Mouse (Mus musculus) R1 (cell line): ENCODE measurements around the gene Oaz1.
"Not testable (repeated sequence)": the region's sequence is repeated elsewhere in the genome, so short reads cannot be mapped to it uniquely, and the experiment has no call there.

Experiments used
- DNase-seq: peaks from one replicate; pipeline ENCODE4 v3.0.0-alpha.2; 2018; ENCODE audit warnings: low read depth, low spot score

Oaz1 gene

DNA sequence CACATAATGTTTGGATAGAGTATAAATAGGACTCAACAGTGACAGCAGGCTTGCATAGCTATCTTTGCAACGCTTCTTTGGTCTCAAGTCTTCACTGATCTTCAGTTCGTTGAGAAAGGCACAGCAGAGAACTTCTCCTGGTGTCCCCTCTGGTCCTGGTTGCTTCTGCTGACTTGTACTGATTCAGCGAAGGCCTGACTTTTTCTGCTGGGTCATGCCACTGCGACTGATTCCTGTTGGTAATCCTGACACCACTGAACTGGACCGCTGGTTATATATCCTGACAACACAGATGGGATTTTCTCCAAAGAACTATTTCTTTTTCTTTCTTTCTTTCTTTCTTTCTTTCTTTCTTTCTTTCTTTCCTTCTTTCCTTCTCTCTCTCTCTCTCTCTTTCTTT is 3.9 kb upstream of the Oaz1 start:
- no peak for DNase-seq

DNA sequence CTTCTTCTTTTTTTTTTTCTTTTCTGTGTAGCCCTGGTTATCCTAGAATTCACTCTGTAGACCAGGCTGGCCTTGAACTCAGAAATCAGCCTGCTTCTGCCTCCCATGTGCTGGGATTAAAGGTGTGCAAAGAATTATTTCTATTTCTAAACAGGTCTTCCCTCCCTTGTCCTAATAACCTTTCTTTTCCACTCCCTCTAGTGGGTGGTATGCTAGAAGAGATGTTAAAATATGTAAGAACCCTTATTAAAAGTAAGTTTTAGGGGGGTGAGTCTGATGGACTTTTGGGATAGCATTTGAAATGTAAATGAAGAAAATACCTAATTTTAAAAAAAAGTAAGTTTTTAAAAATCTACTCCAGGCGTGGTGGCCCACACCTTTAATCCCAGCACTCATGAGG is 3.1 kb upstream of the Oaz1 start:
- DNase-seq: no peak

DNA sequence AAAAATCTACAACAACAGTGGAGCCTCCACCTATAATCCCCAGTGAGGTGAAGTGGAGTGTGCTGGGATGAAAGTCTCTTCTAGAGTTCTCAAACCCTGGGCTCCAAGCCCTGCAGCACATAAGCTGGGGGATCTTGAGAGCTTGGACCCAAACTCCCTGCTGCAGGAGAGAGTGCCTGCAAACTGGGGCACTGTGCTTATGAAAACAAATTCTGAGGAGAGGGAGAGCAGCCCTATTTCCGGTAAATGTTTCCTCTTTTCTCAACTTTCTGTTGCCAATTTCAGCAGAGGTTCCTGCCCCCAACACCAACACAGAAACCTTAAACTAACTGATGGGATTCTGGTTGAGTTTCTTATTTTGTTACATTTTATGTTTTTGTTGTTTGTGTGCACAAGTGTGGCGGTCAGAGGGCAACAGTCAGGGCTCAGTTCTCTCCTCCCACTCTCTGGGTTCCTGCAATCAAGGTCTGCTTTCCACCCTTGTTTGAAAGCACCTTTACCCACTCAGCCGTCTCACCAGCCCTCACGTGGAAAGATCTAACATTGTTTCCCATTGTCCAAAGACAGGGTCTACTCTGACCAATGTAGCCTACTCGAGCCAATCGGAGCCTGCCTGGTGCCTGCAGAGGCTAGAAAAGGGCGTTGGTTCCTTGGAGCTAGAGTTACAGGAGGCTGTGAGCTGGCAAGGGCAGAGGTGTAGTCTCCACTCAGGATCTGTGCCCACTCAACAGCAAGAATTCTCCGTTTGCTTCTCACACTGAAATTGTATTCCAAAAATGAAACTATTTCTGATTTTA is 2.4 kb upstream of the Oaz1 start:
- DNase-seq: no peak

DNA sequence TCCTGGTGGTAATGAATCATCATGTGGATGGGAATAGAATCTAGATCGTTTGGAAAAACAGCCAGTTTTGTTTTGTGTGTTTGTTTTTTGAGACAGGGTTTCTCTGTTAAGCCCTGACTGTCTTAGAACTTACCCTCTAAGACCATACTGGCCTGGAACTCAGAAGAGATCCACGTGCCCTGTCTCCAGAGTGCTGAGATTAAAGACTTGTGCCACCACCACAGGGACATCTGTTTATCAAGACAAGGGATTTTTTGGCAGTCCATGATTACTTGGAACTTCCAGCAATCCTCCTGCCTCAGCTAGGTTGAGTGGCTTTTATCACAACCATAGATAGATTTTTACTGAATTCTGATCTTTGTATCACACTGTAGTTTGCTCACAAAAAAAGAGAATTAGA is 1.6 kb upstream of the Oaz1 start:
- no peak for DNase-seq

DNA sequence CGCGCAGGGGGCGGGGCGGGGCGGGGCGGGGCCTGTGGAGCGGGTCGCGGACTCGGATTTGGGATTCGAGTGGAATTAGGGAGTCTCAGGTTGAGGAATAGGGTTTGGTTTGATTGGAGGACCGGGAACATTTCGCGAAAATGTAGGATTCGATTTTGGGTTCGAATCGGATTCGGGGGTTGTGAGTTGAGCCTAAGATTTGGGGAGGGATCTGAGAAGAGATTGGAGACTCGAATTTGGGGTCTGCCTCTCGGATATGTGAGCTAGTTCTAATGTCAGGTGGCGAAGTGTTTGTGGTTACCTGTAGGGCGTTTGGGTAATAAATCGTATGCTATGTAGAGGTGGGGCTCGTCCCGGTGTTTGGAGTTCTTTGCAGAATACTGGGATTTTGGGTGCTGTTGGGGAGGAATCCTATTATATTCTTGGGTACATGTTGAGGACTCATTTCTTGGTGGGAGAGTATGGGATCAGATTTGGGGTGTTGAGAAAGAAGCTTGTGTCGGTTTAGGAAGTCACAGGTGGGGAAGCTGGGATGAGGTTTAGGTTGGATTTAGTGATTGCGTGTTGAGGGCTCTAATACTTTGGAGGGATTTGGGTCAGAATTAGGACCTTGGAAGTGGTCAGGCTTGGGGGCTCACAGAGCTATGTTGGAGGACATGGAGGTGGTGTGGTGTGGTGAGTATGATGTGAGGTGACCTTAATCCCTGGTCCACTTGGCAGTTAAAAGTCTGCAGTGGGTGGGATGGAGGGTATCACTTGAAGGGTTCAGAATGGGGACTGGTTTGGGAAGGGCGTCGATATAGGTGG is 810 bp downstream of the Oaz1 start:
- no peak for DNase-seq

DNA sequence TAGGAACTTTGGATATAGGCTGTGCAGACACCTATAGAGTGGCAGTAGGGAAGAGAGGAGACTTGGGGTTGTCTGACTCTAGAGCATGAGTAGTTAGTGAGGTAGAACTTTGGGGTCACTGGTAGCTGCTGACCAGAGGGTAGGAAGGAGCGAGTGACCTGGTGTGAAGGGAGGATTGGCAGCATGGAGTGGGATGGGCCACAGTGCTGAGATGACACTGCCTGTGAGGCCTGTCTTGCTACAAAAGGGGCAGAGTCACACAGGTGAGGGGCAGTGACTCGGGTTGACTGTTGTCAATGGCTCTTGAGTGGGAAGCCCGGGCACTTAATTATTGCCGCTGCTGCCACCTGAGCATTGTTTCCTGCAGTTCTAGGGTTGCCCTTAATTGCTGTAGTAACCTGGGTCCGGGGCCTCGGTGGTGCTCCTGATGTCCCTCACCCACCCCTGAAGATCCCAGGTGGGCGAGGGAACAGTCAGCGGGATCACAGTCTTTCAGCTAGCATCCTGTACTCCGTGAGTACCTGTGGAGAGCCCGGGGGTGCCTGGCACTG is 1.5 kb downstream of the Oaz1 start:
- no peak for DNase-seq

DNA sequence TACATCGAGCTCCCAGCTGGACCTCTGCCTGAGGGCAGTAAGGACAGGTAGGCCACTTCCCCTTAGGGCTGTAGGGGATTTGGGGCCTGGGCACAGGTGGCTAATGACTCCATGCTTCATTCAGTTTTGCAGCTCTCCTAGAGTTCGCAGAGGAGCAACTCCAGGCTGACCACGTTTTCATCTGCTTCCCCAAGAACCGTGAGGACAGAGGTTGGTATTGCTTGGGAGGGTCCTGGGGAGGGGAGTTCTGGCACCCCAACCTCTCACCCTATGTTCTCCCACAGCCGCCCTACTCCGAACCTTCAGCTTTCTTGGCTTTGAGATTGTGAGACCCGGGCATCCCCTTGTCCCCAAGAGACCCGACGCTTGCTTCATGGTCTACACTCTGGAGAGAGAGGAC is 2.1 kb downstream of the Oaz1 start:
- not testable (repeated sequence) for DNase-seq

DNA sequence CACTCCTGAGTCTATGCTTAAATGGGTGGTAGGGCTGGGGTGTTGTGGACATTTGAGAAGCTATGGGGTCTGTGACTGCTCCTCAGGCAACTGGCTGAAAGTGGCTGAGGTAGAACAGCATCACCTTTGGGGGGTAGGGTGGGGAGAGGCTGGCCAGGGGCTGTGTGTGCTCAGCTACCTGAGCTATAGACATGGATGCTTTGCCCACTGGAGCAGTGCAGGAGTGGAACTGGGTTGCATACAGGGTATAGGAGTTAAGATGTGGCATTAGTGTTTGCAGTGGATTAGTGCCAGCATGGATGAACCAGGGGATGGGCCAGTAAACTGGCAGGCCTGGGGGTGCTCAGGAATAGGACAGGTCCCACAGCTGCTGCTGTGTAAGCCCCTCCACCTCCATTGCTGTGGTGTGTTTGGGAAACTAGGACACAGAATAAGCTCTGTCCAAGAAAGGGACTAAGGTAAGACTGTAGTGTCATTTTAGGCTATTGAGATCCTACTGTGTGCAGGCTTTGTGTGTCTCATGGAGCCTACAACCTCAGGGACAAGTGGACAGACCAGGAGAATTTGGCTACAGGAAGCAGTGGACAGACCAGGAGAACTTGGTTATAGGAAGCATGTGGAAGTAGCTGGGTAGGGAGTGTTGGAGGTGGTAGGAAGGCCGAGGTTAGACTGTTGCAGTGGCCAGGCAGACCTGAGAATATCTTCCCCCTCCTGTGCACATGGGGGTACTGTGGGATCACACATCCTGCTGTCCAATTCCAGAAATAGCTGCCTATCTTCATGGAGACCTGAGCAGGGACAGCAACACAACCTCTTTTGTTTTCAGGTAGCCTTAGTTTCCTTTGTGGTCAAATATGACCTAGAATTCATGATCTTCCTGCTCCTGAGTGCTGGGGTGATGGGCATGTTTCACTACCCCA is 3.2 kb downstream of the Oaz1 start:
- no peak for DNase-seq

DNA sequence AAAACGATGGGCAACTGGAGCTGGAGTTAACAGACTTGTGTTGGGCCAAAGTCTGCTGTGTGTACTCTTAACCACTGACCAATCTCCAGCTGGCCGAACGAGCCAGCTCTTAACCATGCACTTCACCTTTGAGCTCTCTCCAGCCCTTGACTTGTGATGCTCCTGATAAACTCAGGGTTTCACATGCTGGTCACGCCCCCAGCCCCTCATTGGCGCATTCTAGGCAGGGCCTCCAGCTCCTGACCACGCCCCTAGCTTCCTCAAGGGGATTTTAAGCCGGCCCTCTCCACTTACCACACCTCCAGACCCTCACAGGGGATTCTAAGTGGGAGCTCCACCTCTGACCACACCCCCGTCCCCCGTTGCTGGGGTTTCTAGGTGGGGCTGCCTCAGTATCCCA is 4.7 kb downstream of the Oaz1 start:
- peak; percentile 97 for DNase-seq

DNA sequence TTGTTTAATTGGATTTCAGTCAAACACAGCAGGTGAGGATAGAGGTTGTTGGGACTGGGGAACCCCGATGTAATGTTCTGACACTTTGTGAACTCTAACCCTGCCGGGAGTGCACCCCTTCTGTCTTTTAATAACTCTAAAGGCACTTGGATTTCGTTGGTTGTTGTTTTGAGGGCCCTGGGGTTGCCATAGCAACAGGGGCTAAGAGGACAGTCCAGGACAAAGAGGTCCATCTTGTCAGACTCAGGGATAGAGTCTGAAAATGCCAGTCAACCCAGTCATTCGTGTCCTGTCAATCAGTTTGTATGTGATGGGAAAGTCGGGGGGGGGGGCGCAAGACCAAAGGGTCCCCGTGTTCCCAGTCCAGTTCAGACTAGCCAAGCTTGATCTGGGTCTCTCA is 6.4 kb downstream of the Oaz1 start:
- no peak for DNase-seq

DNA sequence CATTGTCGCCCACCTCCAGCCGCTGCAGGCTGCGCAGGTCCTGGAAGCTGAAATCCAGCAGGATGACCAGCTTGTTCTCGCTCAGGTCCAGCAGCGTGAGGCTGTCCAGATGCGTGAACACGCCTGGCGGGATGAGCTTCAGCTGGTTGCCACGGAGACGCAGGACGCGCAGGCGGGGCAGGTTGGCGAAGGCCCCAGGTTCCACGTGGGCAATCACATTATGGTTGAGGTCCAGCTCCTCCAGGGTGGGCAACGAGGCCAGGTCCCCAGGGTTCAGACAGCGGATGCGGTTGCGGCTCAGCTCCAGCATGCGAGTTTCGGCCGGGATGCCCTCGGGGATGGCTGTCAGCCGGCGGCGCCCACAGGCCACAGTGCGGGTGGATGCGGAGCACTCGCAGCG is 9.2 kb downstream of the Oaz1 start:
- DNase-seq: no peak

DNA sequence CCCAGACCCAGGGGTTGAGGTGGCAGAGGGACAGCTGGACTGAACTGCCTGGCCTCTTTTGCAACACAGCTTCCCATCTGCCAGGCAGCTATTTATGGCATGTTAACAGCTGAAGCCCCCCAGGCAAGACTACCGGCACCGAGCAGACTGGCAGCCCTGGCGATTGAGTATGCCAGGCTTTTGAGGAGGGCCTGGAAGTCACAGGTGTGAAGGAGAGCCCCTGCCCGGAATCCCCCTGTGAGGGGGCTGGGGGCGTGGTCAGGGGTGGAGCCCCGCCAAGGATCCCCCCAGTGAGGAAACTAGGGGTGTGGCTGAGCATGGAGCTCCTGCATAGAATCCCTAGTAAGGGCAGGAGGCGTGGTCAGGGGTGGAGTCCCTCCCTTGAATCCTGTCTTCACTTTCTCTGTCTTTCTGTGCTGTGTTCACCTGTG is 10.5 kb downstream of the Oaz1 start:
- DNase-seq: peak; percentile 66

DNA sequence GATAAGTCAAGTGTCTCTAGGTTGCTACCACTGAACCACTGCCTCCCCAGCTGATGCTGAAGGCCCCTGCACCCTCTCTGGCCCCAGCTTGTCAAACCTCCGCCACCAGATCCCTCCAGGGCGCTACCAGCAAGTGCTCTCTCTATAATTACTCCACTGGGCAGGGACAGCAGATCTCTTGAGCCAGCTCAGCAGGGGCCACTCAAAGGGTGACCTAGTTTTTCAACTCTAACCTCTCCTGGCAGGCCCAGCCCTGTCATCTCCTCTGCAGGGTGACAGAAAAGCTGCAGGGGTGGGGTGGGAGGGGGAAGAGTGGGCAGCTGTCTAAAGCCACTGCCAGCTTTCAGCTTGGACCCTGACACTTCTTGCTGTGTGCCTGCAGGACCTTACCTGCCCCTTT is 11.4 kb downstream of the Oaz1 start:
- no peak for DNase-seq

DNA sequence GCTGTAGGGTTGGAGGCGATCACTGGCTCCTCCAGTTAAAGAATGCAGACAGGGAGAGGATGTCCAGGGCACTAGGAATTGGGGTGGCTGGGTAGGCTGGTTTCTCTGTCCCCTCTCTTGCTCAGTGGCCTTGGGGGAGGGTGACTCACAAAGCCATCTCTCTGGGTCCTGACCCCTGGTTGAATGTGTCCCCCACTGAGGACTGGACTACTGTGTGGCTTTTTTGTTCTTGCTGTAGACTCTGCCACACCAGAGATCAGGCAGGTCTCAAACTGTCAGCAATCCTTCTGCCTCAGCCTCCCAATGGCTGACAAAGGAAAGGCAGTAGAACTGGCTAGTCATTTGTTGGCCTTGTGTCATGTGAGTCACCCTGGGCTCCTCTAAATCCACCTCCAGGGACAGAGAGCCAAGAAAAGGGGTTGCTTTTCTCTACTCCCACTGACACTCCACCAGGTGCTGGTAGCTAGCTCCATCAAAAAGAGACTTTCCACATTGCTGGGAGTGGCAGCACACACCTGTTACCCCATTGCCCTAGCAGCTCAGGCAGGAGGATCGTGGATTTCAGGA is 12.0 kb downstream of the Oaz1 start:
- no peak for DNase-seq

DNA sequence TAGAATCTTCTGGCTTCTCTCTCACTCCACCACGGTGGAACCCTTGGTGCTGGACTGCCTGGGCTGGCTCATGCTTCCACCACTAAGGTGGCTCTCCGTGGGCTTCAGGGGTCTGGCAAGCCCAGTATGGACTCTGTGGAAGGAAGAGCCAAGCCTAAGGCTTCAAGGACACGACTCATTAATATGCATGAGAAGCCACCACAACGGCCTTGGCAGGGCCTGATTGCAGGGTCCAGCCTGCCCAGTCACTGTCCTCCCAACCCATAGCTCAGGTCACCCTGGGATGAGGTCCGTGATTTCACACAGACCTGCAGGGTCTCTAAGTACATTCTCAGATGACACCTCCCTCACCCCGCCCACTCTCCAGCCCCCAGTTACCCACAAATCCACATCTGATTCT is 13.4 kb downstream of the Oaz1 start:
- no peak for DNase-seq

DNA sequence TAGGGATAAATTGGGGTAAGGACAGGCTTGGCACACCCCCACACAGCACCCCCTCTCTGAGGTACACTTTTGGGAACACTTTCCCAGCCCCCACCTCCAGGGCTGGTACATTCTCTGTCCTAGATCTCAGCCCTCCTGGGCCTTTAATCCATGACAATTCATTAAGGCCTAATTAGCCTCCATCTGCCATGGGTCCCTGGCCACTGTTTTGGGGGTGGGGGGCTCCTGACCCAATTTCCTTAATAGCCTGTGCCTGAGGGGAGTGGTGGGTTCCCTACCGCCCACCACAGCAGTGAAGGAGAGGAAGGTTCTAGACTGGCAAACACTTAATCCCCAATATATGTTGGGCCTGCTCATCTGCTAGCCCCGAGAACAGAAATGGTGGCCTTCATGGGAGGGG is 15.2 kb downstream of the Oaz1 start:
- DNase-seq: no peak

DNA sequence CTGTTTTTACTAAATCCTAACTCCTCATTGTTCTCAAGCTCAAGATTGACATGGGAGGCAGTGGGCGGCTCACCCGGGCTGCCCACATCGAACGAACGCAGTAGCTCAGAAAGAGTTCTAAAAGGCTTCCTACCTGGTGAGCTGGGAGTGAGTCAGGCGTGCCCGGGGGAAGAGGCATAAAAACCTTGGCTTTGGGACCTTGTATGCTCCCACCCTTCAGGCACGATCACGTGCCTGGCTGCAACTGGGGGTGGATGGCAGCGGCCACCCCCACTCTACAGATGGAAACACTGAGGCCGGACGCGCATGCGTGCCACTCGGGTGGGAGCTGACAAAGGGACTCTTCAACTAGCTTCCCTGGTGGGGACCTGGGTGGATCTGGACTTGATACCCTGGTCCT is 15.9 kb downstream of the Oaz1 start:
- no peak for DNase-seq

DNA sequence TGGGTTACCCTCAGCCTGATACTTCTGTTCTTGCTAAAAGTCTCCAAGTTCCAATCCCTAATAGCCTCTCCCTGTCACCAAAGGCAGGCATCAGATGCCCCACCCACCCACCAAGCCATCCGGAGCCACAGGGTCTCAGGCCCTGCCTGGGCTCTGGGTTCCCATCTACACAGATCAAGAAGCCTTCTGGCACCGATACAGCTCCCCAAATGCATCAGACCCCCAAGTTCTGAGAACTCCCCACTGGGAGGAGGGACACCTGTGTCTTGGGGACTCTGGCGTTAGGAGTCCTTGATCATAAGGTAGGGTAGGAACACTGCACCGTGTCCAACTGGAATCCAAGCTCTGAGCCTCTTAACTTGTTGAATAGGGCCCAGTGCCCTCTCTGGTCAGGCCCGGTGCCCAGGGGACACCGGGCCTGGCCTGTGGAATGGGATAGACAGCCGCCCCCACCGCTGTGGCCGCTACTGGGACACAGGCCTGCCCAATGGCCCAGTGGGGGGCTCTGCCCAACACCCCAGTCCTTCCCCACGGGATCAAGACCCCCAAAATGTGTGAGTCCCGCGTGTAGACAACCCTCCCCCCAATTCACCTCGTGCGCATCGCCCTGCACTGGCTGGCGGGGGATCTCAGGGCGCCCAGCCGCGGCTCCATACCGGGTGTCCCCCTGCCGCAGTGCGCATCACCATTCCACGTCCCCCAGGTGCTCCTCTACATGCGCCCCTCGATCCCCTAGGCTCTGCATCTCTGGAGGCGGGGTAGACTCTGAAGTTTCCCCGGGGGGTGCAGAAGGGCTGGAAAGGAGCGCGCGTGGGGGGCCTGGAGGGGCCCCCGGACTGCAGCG is 16.9 kb downstream of the Oaz1 start:
- no peak for DNase-seq

DNA sequence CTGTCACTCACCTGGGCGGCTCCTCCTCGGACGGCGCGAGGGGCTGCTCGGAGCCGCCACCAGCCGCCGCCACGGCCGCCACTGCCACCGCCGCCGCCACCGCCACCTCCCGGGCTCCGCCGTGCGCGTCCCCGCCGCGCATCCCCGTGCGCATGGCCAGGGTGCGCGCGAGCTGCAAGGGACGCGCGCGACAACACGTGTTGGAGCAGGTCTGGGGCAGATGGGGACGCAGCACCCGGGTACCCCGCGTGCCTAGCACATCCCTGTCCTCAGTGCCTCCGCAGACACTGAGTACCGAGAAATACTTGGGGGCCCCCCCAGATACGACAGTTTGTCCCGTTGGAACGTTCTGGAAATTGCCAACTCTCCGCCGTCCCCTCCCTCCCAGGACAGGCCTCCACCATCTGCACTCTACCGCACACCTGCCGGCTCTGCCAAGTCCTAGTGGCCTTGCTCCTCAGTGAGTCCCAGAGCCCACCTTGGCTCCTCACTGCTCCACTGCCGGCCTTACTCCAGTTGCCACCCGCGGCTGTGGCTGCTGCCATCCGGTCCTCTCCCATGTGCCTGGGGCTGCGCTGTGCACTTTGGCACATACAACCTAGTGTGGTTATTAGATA is 17.6 kb downstream of the Oaz1 start, which contains the start of gene Lingo3:
Lingo3 (minus strand) TSS at position 109 of the 617 bp plus-strand sequence.
- DNase-seq: peak; percentile 42
